Mouse (Mus musculus) kidney, postnatal 0 days (tissue): ENCODE data around the gene Gorasp2. TPM values are rescaled to one million over a fixed set of nuclear protein-coding genes. Genes with fewer than 3 reads are reported as not detected.

Source experiments
- ATAC-seq: fragments of 200-750 bp; cut with Nextera tagmentation; replicated peaks from 2 replicates; pipeline ENCODE4 v1.8.0; 2017; ENCODE audit warnings: low read depth, moderate number of reproducible peaks, moderate TSS enrichment, moderate library complexity; ENCODE audit not compliant: low FRiP score
- DNase-seq: peaks from one replicate; pipeline ENCODE4 v3.0.0-alpha.2; 2016; ENCODE audit warnings: low spot score
- H3K27ac ChIP-seq: fragments of 300-500 bp; sonication (generic); 2 replicates; pipeline ENCODE4 v1.5.1; 2014; ENCODE audit warnings: mild to moderate bottlenecking
- H3K27me3 ChIP-seq: fragments of 300-500 bp; sonication (generic); 2 replicates; pipeline ENCODE4 v1.6.1; 2014; ENCODE audit warnings: low read length, mixed read lengths; ENCODE audit not compliant: insufficient read depth
- H3K36me3 ChIP-seq: fragments of 300-500 bp; sonication (generic); 2 replicates; pipeline ENCODE4 v1.6.1; 2014; ENCODE audit warnings: low read length, mixed read lengths; ENCODE audit not compliant: insufficient read depth
- H3K4me1 ChIP-seq: fragments of 300-500 bp; sonication (generic); replicated peaks from 2 replicates; pipeline ENCODE4 v1.6.1; 2014; ENCODE audit warnings: antibody characterized with exemption, low read length, mixed read lengths; ENCODE audit not compliant: insufficient read depth
- H3K4me2 ChIP-seq: fragments of 300-500 bp; sonication (generic); 2 replicates; pipeline ENCODE4 v1.6.1; 2014; ENCODE audit warnings: mild to moderate bottlenecking, low read length, moderate library complexity, mixed read lengths
- H3K4me3 ChIP-seq: fragments of 300-500 bp; sonication (generic); replicated peaks from 2 replicates; pipeline ENCODE4 v1.5.1; 2014; ENCODE audit warnings: low read depth, low read length
- H3K9ac ChIP-seq: fragments of 300-500 bp; sonication (generic); 2 replicates; pipeline ENCODE4 v1.6.1; 2014; ENCODE audit warnings: low read depth, low read length
- H3K9me3 ChIP-seq: fragments of 300-500 bp; sonication (generic); replicated peaks from 2 replicates; pipeline ENCODE4 v1.6.1; 2016; ENCODE audit warnings: low read length, inconsistent platforms, mixed read lengths
- CTCF ChIP-seq: IDR thresholded peaks from 2 replicates; pipeline ENCODE4 v1.5.1; 2016; ENCODE audit warnings: antibody characterized with exemption, low read depth, mild to moderate bottlenecking, moderate library complexity
- WGBS: fragments of 180-500 bp; shearing (Covaris S2); extraction: QIAGEN DNeasy Blood & Tissue Kit; methylation state at CpG from one replicate; pipeline ENCODE4 v1.1.7; 2014; 5-methylcytosine and 5-hydroxymethylcytosine counted together
- polyA plus RNA-seq: library from polyadenylated mRNA; unstranded; fragments of >200 nt; fragmentation: Nextera tagmentation; extraction: Ambion mirVana; gene quantifications from 2 replicates; pipeline ENCODE4 v1.2.1, GENCODE M21; 2015

The Gorasp2 gene
- polyA plus RNA-seq, 1 experiment from 2014 or later, result 151 TPM

GRCm38 (mm10) chr2:70634028-70634690 is 27.2 kb upstream of the Gorasp2 start:
- H3K4me2 ChIP-seq, result no peak overlapping the region
- 86% methylated on average over 5 of the region's 5 CpGs for WGBS
- H3K27me3 ChIP-seq, result no peaks in the 10 kb centered on the region
- no peaks in the 10 kb centered on the region for H3K4me1 ChIP-seq
- no peaks in the 10 kb centered on the region for H3K9me3 ChIP-seq
- ATAC-seq (no peak), DNase-seq (no peak)
- no peak overlapping the region for H3K4me3 ChIP-seq
- no peaks in the 10 kb centered on the region for H3K36me3 ChIP-seq
- TF ChIP-seq CTCF, result no peak
- H3K27ac ChIP-seq, result no peak overlapping the region
- H3K9ac ChIP-seq, result no peak overlapping the region

DNA sequence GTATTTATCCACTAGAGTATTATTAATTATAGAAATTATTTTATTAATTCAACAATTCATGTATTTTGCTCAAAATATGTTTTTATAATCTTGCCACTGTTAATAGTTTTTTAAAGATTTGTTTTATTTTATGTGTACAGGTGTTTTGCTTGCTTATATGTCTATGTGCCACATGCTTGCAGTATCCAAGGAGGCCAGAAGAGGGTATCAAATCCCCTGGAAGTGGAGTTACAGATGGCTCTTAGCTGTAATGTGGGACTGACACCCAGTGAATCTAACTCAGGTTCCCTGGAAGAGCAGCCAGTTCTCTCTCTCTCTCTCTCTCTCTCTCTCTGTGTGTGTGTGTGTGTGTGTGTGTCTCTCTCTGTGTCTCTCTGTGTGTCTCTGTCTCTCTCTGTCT is 20.4 kb upstream of the Gorasp2 start:
- H3K4me3 ChIP-seq, result no peak overlapping the region
- H3K4me1 ChIP-seq, result no peaks in the 10 kb centered on the region
- H3K27me3 ChIP-seq, result no peaks in the 10 kb centered on the region
- DNase-seq (no peak), ATAC-seq (no peak)
- H3K27ac ChIP-seq, result no peak overlapping the region
- no peaks in the 10 kb centered on the region for H3K9me3 ChIP-seq
- H3K9ac ChIP-seq, result no peak overlapping the region
- TF ChIP-seq CTCF, result peak; percentile 25; the same call in 1 of the 2 replicates
- H3K36me3 ChIP-seq, result no peaks in the 10 kb centered on the region
- H3K4me2 ChIP-seq, result no peak overlapping the region

GRCm38 (mm10) chr2:70642971-70643565 is 18.3 kb upstream of the Gorasp2 start:
- Histone ChIP-seq H3K4me2 (no peak overlapping the region), H3K27ac (no peak overlapping the region), H3K27me3 (no peaks in the 10 kb centered on the region), H3K4me1 (no peaks in the 10 kb centered on the region), H3K9ac (no peak overlapping the region), H3K4me3 (no peak overlapping the region), H3K9me3 (no peaks in the 10 kb centered on the region), H3K36me3 (no peaks in the 10 kb centered on the region)
- TF ChIP-seq CTCF, result no peak
- ATAC-seq (no peak), DNase-seq (peak; percentile 55)
- WGBS, result 38% methylated on average over 16 of the region's 16 CpGs

DNA sequence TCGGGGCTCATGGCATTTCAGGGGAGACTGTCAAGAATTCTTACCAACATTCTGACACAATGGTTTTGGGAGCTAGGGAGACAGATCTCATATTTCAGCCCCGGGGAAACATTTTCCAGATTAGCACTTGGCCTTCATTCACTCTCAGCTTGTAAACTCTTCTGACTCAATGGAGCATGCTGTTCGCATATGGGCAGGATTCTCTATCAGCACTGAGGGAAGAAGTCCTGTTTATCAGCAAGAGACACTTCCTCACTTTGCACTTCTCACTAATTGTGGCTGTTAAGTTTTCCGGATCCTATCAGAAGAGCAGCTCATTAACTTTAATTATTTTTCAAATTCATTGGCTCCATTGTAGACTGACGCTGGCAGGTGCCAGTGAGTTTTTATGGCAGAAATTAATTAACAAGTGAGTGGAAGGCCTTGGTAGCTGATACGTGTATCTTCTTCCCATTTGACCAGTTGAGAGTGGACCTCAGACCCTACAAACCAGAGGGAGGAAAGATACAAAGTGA is 16.1 kb upstream of the Gorasp2 start:
- no peak overlapping the region for H3K27ac ChIP-seq
- H3K36me3 ChIP-seq, result no peaks in the 10 kb centered on the region
- no peak for DNase-seq
- no peaks in the 10 kb centered on the region for H3K9me3 ChIP-seq
- H3K27me3 ChIP-seq, result no peaks in the 10 kb centered on the region
- H3K4me2 ChIP-seq, result no peak overlapping the region
- ATAC-seq, result no peak
- no peaks in the 10 kb centered on the region for H3K4me1 ChIP-seq
- TF ChIP-seq CTCF, result no peak
- H3K4me3 ChIP-seq, result no peak overlapping the region
- WGBS, result 55% methylated on average over 6 of the region's 6 CpGs
- no peak overlapping the region for H3K9ac ChIP-seq

DNA sequence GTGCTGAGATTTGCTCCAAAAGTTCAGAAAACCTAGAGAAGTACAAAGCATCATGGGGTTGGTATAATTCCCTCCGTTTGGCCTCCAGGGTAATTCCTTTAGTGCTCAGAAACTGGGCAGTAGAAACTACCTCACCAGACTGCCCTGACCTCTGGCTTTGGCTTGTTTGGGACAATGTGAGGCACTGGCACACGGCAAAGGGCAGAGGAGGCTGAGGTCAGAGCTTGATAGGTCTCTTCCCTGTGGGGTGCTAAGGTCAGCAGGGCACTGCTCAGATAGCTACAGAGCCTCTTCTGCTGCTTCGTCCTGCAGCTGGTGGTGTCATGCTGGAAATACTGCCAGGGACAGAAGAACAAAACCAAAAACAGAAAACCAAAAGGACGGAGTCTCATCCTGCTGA is 13.7 kb upstream of the Gorasp2 start:
- ATAC-seq (no peak), DNase-seq (no peak)
- TF ChIP-seq CTCF, result no peak
- WGBS, result 46% methylated on average over 4 of the region's 4 CpGs
- Histone ChIP-seq H3K27ac (no peak overlapping the region), H3K9me3 (no peaks in the 10 kb centered on the region), H3K9ac (no peak overlapping the region), H3K36me3 (no peaks in the 10 kb centered on the region), H3K4me2 (no peak overlapping the region), H3K27me3 (no peaks in the 10 kb centered on the region), H3K4me3 (no peak overlapping the region), H3K4me1 (no peaks in the 10 kb centered on the region)

DNA sequence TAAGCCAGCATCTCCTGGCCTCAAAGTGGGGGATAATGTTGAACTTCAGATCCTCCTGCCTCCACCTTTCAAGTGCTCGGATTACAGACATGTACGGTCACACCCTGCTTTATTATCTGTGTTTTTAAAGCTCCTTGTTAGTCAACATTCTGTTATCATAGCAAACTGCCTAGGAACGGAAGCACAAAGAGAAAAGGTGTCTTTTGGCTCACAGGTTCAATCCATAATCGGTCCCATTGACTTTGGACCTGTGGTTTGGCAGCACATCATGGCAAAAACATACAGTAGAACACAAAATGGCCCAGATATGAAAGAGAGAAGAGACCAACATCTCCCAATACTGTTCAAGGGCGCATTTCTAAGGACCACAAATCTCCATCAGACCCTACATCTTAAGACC is 13.1 kb upstream of the Gorasp2 start:
- 71% methylated on average over 5 of the region's 5 CpGs for WGBS
- ATAC-seq, result no peak
- no peaks in the 10 kb centered on the region for H3K27me3 ChIP-seq
- no peak overlapping the region for H3K4me3 ChIP-seq
- no peaks in the 10 kb centered on the region for H3K4me1 ChIP-seq
- no peak overlapping the region for H3K4me2 ChIP-seq
- no peaks in the 10 kb centered on the region for H3K36me3 ChIP-seq
- no peak overlapping the region for H3K9ac ChIP-seq
- DNase-seq, result no peak
- H3K9me3 ChIP-seq, result no peaks in the 10 kb centered on the region
- no peak overlapping the region for H3K27ac ChIP-seq
- no peak for TF ChIP-seq CTCF

- H3K4me1 ChIP-seq, result no peaks in the 10 kb centered on the region
- no peak overlapping the region for H3K4me3 ChIP-seq
- no peak overlapping the region for H3K27ac ChIP-seq
- 93% methylated on average over 4 of the region's 4 CpGs for WGBS
- ATAC-seq, result no peak
- no peaks in the 10 kb centered on the region for H3K27me3 ChIP-seq
- no peak for TF ChIP-seq CTCF
- no peak overlapping the region for H3K4me2 ChIP-seq
- no peak overlapping the region for H3K9ac ChIP-seq
- no peaks in the 10 kb centered on the region for H3K9me3 ChIP-seq
- no peaks in the 10 kb centered on the region for H3K36me3 ChIP-seq
- DNase-seq, result no peak
These were observed 11.9 kb upstream of the Gorasp2 start for GRCm38 (mm10) chr2:70649471-70649870.
